Mouse (Mus musculus) liver, embryonic 14 days (tissue): ENCODE measurements around the gene Diras1. TPM values are rescaled to one million over a fixed set of nuclear protein-coding genes. Genes with fewer than 3 reads are reported as not detected.

Source experiments
- polyA plus RNA-seq: library from polyadenylated mRNA; depleted of rRNA; stranded (reverse); fragments of >200 nt; gene quantifications from 2 replicates; pipeline ENCODE4 v1.2.3, GENCODE M21; 2012; rRNA removed

Gene Diras1
- polyA plus RNA-seq: 0.01 TPM in 1 of 2 replicates, not detected in the other

GRCm38 (mm10) chr10:81025639-81026275, at the start of gene Diras1:
Gene Diras1, minus strand, starts transcription at chr10:81025662.

GRCm38 (mm10) chr10:81069836-81070235, 44.4 kb upstream of the Diras1 start, which contains the start of gene Thop1:
Gene Thop1, plus strand, starts transcription at chr10:81070035.

GRCm38 (mm10) chr10:81059603-81060543, 34.4 kb upstream of the Diras1 start, which contains the start of gene Sgta:
Gene Sgta, minus strand, starts transcription at chr10:81060181.

GRCm38 (mm10) chr10:81036988-81037580, 11.6 kb upstream of the Diras1 start, which contains the start of gene Slc39a3:
Gene Slc39a3, minus strand, starts transcription at chr10:81037426.

GRCm38 (mm10) chr10:81014393-81015384, 10.8 kb downstream of the Diras1 start, which contains the start of gene Gng7:
Gene Gng7, minus strand, starts transcription at chr10:81014945.

Other genes starting within 250 kb of the Diras1 start
- gene Sf3a2, start 227.5 kb downstream of the Diras1 start, polyA plus RNA-seq: 36.9 and 42.4 TPM in 2 replicates
- gene Plekhj1, start 227.0 kb downstream of the Diras1 start, polyA plus RNA-seq: 44.3 and 48.4 TPM in 2 replicates
- gene Amh, start 220.4 kb downstream of the Diras1 start, polyA plus RNA-seq: 0.31 and 0.32 TPM in 2 replicates
- gene Jsrp1, start 212.2 kb downstream of the Diras1 start, polyA plus RNA-seq: 0.03 and 0.50 TPM in 2 replicates
- 574 and 704 TPM in 2 replicates for gene Oaz1, start 199.0 kb downstream of the Diras1 start, polyA plus RNA-seq
- gene Lingo3, start 181.6 kb downstream of the Diras1 start, polyA plus RNA-seq: not detected in 2 replicates
- gene Lsm7, start 170.5 kb downstream of the Diras1 start, polyA plus RNA-seq: 222 and 233 TPM in 2 replicates
- 58.7 and 66.2 TPM in 2 replicates for gene Sppl2b, start 170.4 kb downstream of the Diras1 start, polyA plus RNA-seq
- 0.02 and 0.05 TPM in 2 replicates for gene Tmprss9, start 153.8 kb downstream of the Diras1 start, polyA plus RNA-seq
- 99.7 and 111 TPM in 2 replicates for gene Timm13, start 124.7 kb downstream of the Diras1 start, polyA plus RNA-seq
- 11.5 and 11.8 TPM in 2 replicates for gene Lmnb2, start 107.4 kb downstream of the Diras1 start, polyA plus RNA-seq
- gene Gadd45b, start 95.6 kb downstream of the Diras1 start, polyA plus RNA-seq: 2.1 and 2.2 TPM in 2 replicates
- gene Gng7, start 10.7 kb downstream of the Diras1 start, polyA plus RNA-seq: 0.25 and 0.29 TPM in 2 replicates
- 3.4 and 3.8 TPM in 2 replicates for gene Slc39a3, start 11.8 kb upstream of the Diras1 start, polyA plus RNA-seq
- 33.9 and 37.4 TPM in 2 replicates for gene Sgta, start 34.5 kb upstream of the Diras1 start, polyA plus RNA-seq
- gene Thop1, start 44.4 kb upstream of the Diras1 start, polyA plus RNA-seq: 20.2 and 21.2 TPM in 2 replicates
- gene Creb3l3, start 73.2 kb upstream of the Diras1 start, polyA plus RNA-seq: 10.0 and 12.8 TPM in 2 replicates
- 48.6 and 59.6 TPM in 2 replicates for gene Map2k2, start 80.3 kb upstream of the Diras1 start, polyA plus RNA-seq
- 13.8 and 16.4 TPM in 2 replicates for gene Zbtb7a, start 109.6 kb upstream of the Diras1 start, polyA plus RNA-seq
- gene Pias4, start 142.3 kb upstream of the Diras1 start, polyA plus RNA-seq: 9.9 and 11.4 TPM in 2 replicates
- gene Eef2, start 151.0 kb upstream of the Diras1 start, polyA plus RNA-seq: 555 and 587 TPM in 2 replicates
- 15.3 and 17.6 TPM in 2 replicates for gene Dapk3, start 157.3 kb upstream of the Diras1 start, polyA plus RNA-seq
- gene 4930442H23Rik, start 158.2 kb upstream of the Diras1 start, polyA plus RNA-seq: not detected in 2 replicates
- not detected in 2 replicates for gene Nmrk2, start 176.4 kb upstream of the Diras1 start, polyA plus RNA-seq
- gene Atcay, start 205.2 kb upstream of the Diras1 start, polyA plus RNA-seq: under 0.01 and 0.02 TPM in 2 replicates
- 0.55 and 0.80 TPM in 2 replicates for gene Zfr2, start 207.5 kb upstream of the Diras1 start, polyA plus RNA-seq
- 0.77 and 0.83 TPM in 2 replicates for gene Matk, start 227.3 kb upstream of the Diras1 start, polyA plus RNA-seq
- 48.0 and 56.2 TPM in 2 replicates for gene Mrpl54, start 241.3 kb upstream of the Diras1 start, polyA plus RNA-seq
- gene Apba3, start 241.3 kb upstream of the Diras1 start, polyA plus RNA-seq: 13.7 and 14.8 TPM in 2 replicates